Mouse (Mus musculus) spleen, adult 2 months (tissue): ENCODE measurements around the gene Maml3.

ENCODE experiments used
- CTCF ChIP-seq: fragments of 200-500 bp; IDR thresholded peaks from 2 replicates; pipeline ENCODE4 v1.5.1; 2011; ENCODE audit warnings: mild to moderate bottlenecking, inconsistent platforms; ENCODE audit not compliant: insufficient read depth, insufficient read length, insufficient replicate concordance; ENCODE audit errors: extremely low read depth
- POLR2A ChIP-seq: fragments of 200-500 bp; IDR thresholded peaks from 2 replicates; pipeline ENCODE4 v1.6.1; 2011; ENCODE audit warnings: low read depth, low read length, inconsistent platforms

DNA sequence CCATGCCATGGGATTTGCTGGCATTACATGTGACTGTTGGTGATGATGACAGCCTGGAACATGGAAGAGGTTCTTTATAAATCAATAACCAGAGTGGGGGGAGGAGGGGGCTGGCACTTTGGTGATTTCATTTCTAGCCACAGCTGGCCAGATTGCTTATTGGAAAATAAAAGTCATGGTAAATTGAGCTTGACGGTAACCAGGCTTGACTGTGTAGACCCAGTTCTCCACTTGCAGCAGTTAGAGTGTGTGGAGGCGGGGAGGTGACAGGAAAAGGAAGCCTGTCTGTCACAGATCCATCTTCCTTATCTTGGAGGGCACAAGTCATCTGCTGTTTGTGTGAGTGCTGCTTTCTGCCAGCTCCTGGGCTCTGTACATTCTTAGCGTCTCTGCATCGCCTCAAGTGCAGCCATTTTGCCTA is 360.5 kb downstream of the Maml3 start:
- TF ChIP-seq CTCF (no peak), POLR2A (no peak)
